Comparison of ENCODE assay signal across 10 mouse cellular contexts in the genomic region with DNA sequence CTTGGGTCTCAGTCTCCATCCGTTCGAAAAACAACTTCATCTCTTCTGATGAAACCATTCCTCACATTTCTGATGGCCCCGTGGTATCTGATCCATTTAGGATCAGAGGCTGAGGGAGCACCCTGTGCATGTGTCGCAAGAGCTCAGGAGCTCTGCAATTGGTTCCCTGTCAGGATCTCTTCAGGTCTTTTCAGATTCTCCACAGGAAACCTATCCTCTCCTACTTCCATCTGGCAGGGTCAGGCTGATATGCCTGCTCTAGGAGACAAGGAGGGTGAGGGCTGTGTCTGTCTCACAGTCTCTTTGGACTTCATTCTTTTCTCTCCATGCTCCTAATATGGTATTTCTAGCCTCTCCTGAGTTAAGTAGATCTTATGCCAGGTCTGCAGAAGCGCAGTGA. TPM values are rescaled to one million over a fixed set of nuclear protein-coding genes. Genes with fewer than 3 reads are reported as not detected.
A peak's percentile ranks its signal among the peaks of the same experiment; 100 is the strongest.
DNase-seq lines count a peak whose midpoint lies in the region; ATAC-seq and TF ChIP-seq lines count a peak whose summit lies in the region.
"Had no signal": no experiment of that assay in that cellular context is flagged by ENCODE, and none has a peak within 500 bp of the region (broad histone marks: within the 10 kb centered on the region; RNA-seq: fewer than 3 reads in every experiment).

No protein-coding gene starts in this region.

- no peaks in the 10 kb centered on the region for H3K27me3 ChIP-seq in forebrain, embryonic 14.5 days (replicated peaks; ENCODE audit: control insufficient read depth, insufficient read depth, low read length)
- H3K27me3 ChIP-seq in forebrain, embryonic 13.5 days = no peaks in the 10 kb centered on the region
- H3K27me3 ChIP-seq in liver, embryonic 15.5 days = no peaks in the 10 kb centered on the region

- 0 out of 2 replicates have a peak overlapping the region, but pooled peaks have one; percentile 9 for H3K27ac ChIP-seq in forebrain, embryonic 14.5 days (ENCODE audit: low read depth, low read length)
- H3K27ac ChIP-seq in forebrain, embryonic 13.5 days = no peak overlapping the region
- H3K27ac ChIP-seq in layer of hippocampus, adult 2 months = peak overlapping the region; percentile 43; the same call in 1 of the 2 replicates
- H3K27ac ChIP-seq in liver, embryonic 15.5 days (replicated peaks) = peak overlapping the region; percentile 54; the same call in 1 of the 2 replicates
- H3K27ac ChIP-seq: hindbrain, embryonic 14.5 days; limb, embryonic 10.5 days had no signal

- no peak overlapping the region for H3K4me3 ChIP-seq in forebrain, embryonic 14.5 days (ENCODE audit: low read depth, low read length)
- no peak overlapping the region for H3K4me3 ChIP-seq in forebrain, embryonic 13.5 days
- H3K4me3 ChIP-seq in layer of hippocampus, adult 2 months = no peak overlapping the region; the same call in 1 of the 2 replicates
- peak overlapping the region; percentile 94 for H3K4me3 ChIP-seq in liver, embryonic 15.5 days (replicated peaks)
- H3K4me3 ChIP-seq: limb, embryonic 10.5 days had no signal

- H3K9me3 ChIP-seq in forebrain, embryonic 14.5 days (replicated peaks; ENCODE audit: control insufficient read depth, low read length) = no peaks in the 10 kb centered on the region
- H3K9me3 ChIP-seq in forebrain, embryonic 13.5 days (replicated peaks) = no peaks in the 10 kb centered on the region
- no peaks in the 10 kb centered on the region for H3K9me3 ChIP-seq in liver, embryonic 15.5 days (replicated peaks)
- H3K9me3 ChIP-seq: limb, embryonic 10.5 days had no signal

- no peak overlapping the region for H3K4me2 ChIP-seq in forebrain, embryonic 14.5 days (ENCODE audit: low read length)
- H3K4me2 ChIP-seq in forebrain, embryonic 13.5 days = no peak overlapping the region
- peak overlapping the region; percentile 91 for H3K4me2 ChIP-seq in liver, embryonic 15.5 days
- H3K4me2 ChIP-seq: hindbrain, embryonic 14.5 days had no signal

- H3K4me1 ChIP-seq in forebrain, embryonic 14.5 days (ENCODE audit: control insufficient read depth, insufficient read depth, low read length) = peaks cover 9% of the 10 kb centered on the region
- H3K4me1 ChIP-seq in forebrain, embryonic 13.5 days = peaks cover 26% of the 10 kb centered on the region
- H3K4me1 ChIP-seq in liver, embryonic 15.5 days (replicated peaks) = peaks cover 64% of the 10 kb centered on the region

- H3K9ac ChIP-seq in forebrain, embryonic 14.5 days (ENCODE audit: low read length) = no peak overlapping the region
- no peak overlapping the region for H3K9ac ChIP-seq in forebrain, embryonic 13.5 days
- H3K9ac ChIP-seq in liver, embryonic 15.5 days = peak overlapping the region; percentile 58; the same call in 1 of the 2 replicates
- H3K9ac ChIP-seq: hindbrain, embryonic 14.5 days had no signal

- no peak for DNase-seq in forebrain, embryonic 14.5 days (ENCODE audit: low spot score)
- DNase-seq in layer of hippocampus, adult 2 months (ENCODE audit: low spot score in 2 of 2) = no peak
- no peak for DNase-seq in layer of hippocampus, adult 9-11 months
- DNase-seq in R1 (ENCODE audit: low read depth, low spot score) = peak; percentile 52
- no peak for DNase-seq in ovary, postnatal 36 days (ENCODE audit: low spot score)

- 91% methylated on average over 5 of the region's 5 CpGs for WGBS in forebrain, embryonic 14.5 days
- WGBS in forebrain, embryonic 13.5 days = 94% methylated on average over 5 of the region's 5 CpGs
- 70% methylated on average over 5 of the region's 5 CpGs for WGBS in liver, embryonic 15.5 days (ENCODE audit: insufficient replicate concordance)

- no peaks in the 10 kb centered on the region for H3K36me3 ChIP-seq in forebrain, embryonic 14.5 days (ENCODE audit: control insufficient read depth, insufficient read depth, low read length)
- no peaks in the 10 kb centered on the region for H3K36me3 ChIP-seq in forebrain, embryonic 13.5 days (ENCODE audit: poor library complexity, severe bottlenecking)
- H3K36me3 ChIP-seq in liver, embryonic 15.5 days (replicated peaks) = no peaks in the 10 kb centered on the region

- no peak for TF ChIP-seq CTCF in layer of hippocampus, adult 2 months (conservative IDR thresholded peaks at IDR 0.05)

- no peak for ATAC-seq in forebrain, embryonic 14.5 days
- no peak for ATAC-seq in forebrain, embryonic 13.5 days
- no peak for ATAC-seq in liver, embryonic 15.5 days (ENCODE audit: insufficient read depth)
- ATAC-seq in frontal cortex, adult (ENCODE audit: low TSS enrichment) = no peak

RNA-seq across cellular contexts. Expression of a gene that starts 2.7 kb away (rescaled TPM):
- 12.7 and 15.0 TPM in 2 replicates for polyA plus RNA-seq in forebrain, embryonic 14.5 days (2014; fragmentation: Nextera tagmentation; extraction: Ambion mirVana)
- 11.6 and 12.7 TPM in 2 replicates for polyA plus RNA-seq in forebrain, embryonic 13.5 days (2015; fragmentation: Nextera tagmentation; extraction: Ambion mirVana)
- total RNA-seq in layer of hippocampus, adult 2 months (2021) = 10 to 100 TPM; 21.2 to 22.7 TPM
- 6.0 and 6.6 TPM in 2 replicates for polyA plus RNA-seq in liver, embryonic 15.5 days (2015; fragmentation: Nextera tagmentation; extraction: Ambion mirVana)

RNA-seq across cellular contexts. Expression of a gene that starts 43.1 kb away (rescaled TPM):
- polyA plus RNA-seq in forebrain, embryonic 14.5 days (2014; fragmentation: Nextera tagmentation; extraction: Ambion mirVana) = 24.0 and 35.5 TPM in 2 replicates
- 16.5 and 19.2 TPM in 2 replicates for polyA plus RNA-seq in forebrain, embryonic 13.5 days (2015; fragmentation: Nextera tagmentation; extraction: Ambion mirVana)
- total RNA-seq in layer of hippocampus, adult 2 months (2021) = 10 to 100 TPM; 85.1 to 86.0 TPM
- 9.5 and 11.3 TPM in 2 replicates for polyA plus RNA-seq in liver, embryonic 15.5 days (2015; fragmentation: Nextera tagmentation; extraction: Ambion mirVana)
